Mouse (Mus musculus) ES-Bruce4 (cell line): Measurements from ENCODE around the gene Taf8. TPM values are rescaled to one million over a fixed set of nuclear protein-coding genes. Genes with fewer than 3 reads are reported as not detected.

Experiments
- H3K27ac ChIP-seq: 2 replicates; pipeline ENCODE4 v1.5.1; 2012; ENCODE audit warnings: low read length, inconsistent platforms; ENCODE audit not compliant: insufficient read depth
- H3K27me3 ChIP-seq: 2 replicates; pipeline ENCODE4 v1.6.1; 2012; ENCODE audit warnings: mild to moderate bottlenecking, low read length, inconsistent platforms; ENCODE audit not compliant: control insufficient read depth, poor library complexity, insufficient read depth, severe bottlenecking
- H3K36me3 ChIP-seq: 2 replicates; pipeline ENCODE4 v1.6.1; 2012; ENCODE audit warnings: inconsistent platforms, mild to moderate bottlenecking, low read length, moderate library complexity; ENCODE audit not compliant: control insufficient read depth, poor library complexity, insufficient read depth, severe bottlenecking
- H3K4me1 ChIP-seq: one replicate; pipeline ENCODE4 v1.8.1; 2011; ENCODE audit warnings: low read length; ENCODE audit not compliant: control insufficient read depth, insufficient read depth
- H3K4me3 ChIP-seq: 2 replicates; pipeline ENCODE4 v1.5.1; 2011; ENCODE audit warnings: low read depth, mild to moderate bottlenecking, low read length
- H3K9ac ChIP-seq: 2 replicates; pipeline ENCODE4 v1.6.1; 2012; ENCODE audit warnings: low read depth, mild to moderate bottlenecking, inconsistent platforms; ENCODE audit not compliant: poor library complexity, severe bottlenecking
- H3K9me3 ChIP-seq: replicated peaks from 2 replicates; pipeline ENCODE4 v1.6.1; 2012; ENCODE audit warnings: mild to moderate bottlenecking, low read length, inconsistent platforms; ENCODE audit not compliant: control insufficient read depth, poor library complexity, insufficient read depth, severe bottlenecking
- CTCF ChIP-seq: IDR thresholded peaks from one replicate; pipeline ENCODE4 v1.8.1; 2011; ENCODE audit warnings: low read depth, low read length
- EP300 ChIP-seq: IDR thresholded peaks from 2 replicates; pipeline ENCODE4 v1.6.1; 2011; ENCODE audit warnings: low read depth, low read length; ENCODE audit not compliant: insufficient read depth
- POLR2A ChIP-seq: IDR thresholded peaks from one replicate; pipeline ENCODE4 v1.8.1; 2011; ENCODE audit warnings: low read length; ENCODE audit not compliant: insufficient read depth
- polyA plus RNA-seq: library from polyadenylated mRNA; stranded (reverse); fragments of >200 nt; gene quantifications from 2 replicates; pipeline ENCODE4 v1.2.4, GENCODE M21; 2011; ENCODE audit warnings: low read depth; ENCODE audit not compliant: missing spikeins, insufficient read depth, insufficient read length

Gene Taf8
- polyA plus RNA-seq, 1 experiment = 46.6 TPM

GRCm38 (mm10) chr17:47440359-47440890, 61.7 kb downstream of the Taf8 start:
- peak overlapping the region; percentile 88 for H3K27ac ChIP-seq
- no peak for TF ChIP-seq POLR2A
- TF ChIP-seq CTCF = no peak
- peak; percentile 76 for TF ChIP-seq EP300

DNA sequence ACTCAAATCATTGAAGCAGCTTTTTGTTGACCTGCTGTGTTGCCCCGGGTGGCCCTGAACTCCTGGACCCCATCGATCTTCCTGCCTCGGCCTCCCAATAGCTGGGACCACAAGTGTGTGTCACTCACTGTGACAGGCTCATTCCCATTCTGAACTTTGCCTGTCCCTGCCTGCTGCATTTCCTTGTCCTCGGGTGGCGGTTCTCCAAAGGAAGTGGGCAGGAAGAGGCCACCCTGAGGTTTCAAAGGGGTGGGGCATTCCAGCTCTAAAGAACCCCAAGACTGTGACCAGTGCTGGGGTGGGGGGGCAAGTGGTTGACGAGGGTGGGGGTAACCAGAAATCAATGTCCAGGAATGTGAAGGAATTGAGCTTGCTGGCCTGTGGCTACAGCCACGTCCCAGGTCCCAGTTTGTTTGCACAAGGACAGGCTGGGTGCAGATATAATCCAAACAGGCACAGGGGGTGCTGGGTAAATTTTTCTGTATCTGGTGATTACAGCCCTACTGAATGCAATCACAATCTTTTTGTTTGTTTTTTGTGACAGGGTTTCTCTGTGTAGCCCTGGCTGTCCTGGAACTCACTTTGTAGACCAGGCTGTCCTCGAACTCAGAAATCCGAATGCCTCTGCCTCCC, 62.6 kb downstream of the Taf8 start:
- no peak for TF ChIP-seq CTCF
- TF ChIP-seq POLR2A = no peak
- TF ChIP-seq EP300 = no peak
- H3K27me3 ChIP-seq = no peaks in the 10 kb centered on the region
- peaks cover 13% of the 10 kb centered on the region for H3K4me1 ChIP-seq
- peak overlapping the region; percentile 88 for H3K27ac ChIP-seq
- H3K9me3 ChIP-seq = no peaks in the 10 kb centered on the region
- H3K36me3 ChIP-seq = no peaks in the 10 kb centered on the region
- no peak overlapping the region for H3K4me3 ChIP-seq
- H3K9ac ChIP-seq = no peak overlapping the region

More at GRCm38 (mm10) chr17:47440359-47440890, 61.7 kb downstream of the Taf8 start:
- Histone ChIP-seq H3K9me3 (no peaks in the 10 kb centered on the region), H3K4me1 (peaks cover 13% of the 10 kb centered on the region), H3K4me3 (no peak overlapping the region), H3K36me3 (no peaks in the 10 kb centered on the region), H3K27me3 (no peaks in the 10 kb centered on the region), H3K9ac (no peak overlapping the region; the same call in 1 of the 2 replicates)

DNA sequence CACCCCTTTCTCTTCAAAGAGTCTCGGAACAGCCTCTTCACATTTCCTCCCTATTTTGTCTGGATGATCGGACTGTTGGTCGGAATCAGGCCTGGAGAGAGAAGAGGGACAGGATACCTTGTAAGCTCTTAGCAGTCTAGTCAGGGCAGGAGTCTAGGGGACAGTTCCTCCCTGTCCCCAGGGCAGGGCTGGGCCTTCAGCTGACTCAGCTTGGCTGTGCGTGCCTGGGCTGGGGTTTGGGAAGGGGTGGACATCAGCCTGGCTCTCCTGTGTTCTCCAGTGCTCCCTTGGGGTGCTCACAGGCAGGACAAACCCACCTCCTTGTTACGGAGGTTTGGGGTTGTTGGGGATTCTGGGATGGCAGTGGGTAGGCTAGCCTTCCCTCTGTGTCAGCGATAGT, 63.5 kb downstream of the Taf8 start:
- Histone ChIP-seq H3K9me3 (no peaks in the 10 kb centered on the region), H3K4me3 (no peak overlapping the region), H3K27me3 (no peaks in the 10 kb centered on the region), H3K4me1 (peaks cover 11% of the 10 kb centered on the region), H3K27ac (no peak overlapping the region), H3K36me3 (no peaks in the 10 kb centered on the region), H3K9ac (no peak overlapping the region)
- no peak for TF ChIP-seq CTCF
- TF ChIP-seq EP300 = peak; percentile 72; the same call in 1 of the 2 replicates
- no peak for TF ChIP-seq POLR2A

DNA sequence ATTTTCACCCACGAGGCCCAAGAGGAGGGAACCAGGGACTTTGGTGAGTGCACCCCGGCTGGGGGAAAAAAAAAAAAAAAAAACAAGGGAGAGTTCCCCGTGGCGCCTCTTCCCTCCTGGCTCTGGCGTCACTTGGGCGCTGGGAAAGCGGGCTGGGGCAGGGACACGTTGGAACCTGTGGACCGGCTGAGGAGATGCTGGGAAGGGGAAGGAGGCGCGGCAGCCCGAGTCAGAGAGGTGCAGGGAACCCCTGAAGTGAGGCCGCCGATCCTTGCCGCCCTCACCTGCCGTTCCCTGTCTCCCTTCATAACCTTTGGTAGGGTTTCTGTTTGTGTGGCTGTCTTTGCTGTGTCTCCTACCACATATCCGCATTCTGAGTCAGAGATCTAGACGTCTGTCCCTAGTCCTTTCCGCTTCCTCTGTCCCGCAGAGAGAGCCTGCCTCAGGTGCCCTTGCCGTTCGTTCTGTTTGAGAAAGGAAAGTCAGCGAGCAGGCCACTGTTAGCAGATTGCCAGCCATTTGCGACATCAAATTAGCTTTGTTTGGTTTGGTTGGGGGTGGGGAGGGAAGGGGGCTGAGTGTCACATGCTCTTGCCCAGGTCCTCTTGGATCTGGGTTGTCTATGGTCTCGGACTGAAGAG, 65.1 kb downstream of the Taf8 start, which contains the start of gene 1700001C19Rik:
Gene 1700001C19Rik (minus strand): TSS at position 470 of the 641 bp plus-strand sequence.
- H3K27me3 ChIP-seq = no peaks in the 10 kb centered on the region
- TF ChIP-seq EP300 (no peak), CTCF (no peak), POLR2A (no peak)
- no peak within 1 kb of the TSS for H3K27ac ChIP-seq
- peak within 1 kb of the TSS; percentile 75 for H3K4me3 ChIP-seq
- no peaks in the 10 kb centered on the region for H3K9me3 ChIP-seq
- H3K4me1 ChIP-seq = peaks cover 10% of the 10 kb centered on the region
- H3K36me3 ChIP-seq = no peaks in the 10 kb centered on the region
- peak within 1 kb of the TSS; percentile 55 for H3K9ac ChIP-seq

DNA sequence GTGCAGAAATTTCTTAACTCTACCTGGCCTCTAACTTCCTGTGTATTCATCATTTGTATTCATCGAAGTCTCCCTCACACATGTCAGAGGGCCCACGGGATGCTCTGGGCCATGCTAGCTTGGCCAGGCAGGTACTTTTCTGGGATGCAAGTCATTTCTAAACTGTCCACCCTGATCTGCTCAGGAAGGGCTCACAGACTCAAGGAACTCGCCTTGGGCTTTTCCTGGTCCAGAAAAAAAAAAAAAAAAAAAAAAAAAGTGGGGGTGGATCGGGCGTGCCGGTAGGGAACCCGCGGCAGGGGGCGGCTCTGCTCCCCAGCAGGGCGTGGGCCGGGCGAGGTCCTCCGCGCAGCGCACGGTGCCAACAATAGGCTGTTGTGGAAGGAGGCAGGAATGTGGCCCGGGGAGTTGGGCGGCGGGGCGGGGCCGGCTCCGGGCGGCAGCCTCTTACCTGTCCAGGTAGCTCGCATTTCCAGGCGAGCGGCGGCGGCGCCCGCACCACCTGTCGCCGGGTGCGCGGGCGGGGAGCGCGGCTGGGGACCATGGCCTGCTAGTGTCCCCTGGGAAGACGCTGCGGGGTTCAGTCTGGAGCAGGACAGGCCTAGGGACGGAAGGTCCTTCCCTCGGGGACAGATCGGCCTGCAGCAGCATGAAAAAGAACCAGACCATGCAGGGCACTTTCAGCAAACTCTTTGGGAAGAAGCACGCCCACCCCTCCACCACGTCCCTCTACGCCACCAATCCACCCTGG, 65.8 kb downstream of the Taf8 start, which contains the start of gene AI661453:
Gene AI661453 (plus strand): TSS at position 460 of the 751 bp plus-strand sequence.
- Histone ChIP-seq H3K36me3 (no peaks in the 10 kb centered on the region), H3K9ac (peak within 1 kb of the TSS; percentile 55), H3K27me3 (no peaks in the 10 kb centered on the region), H3K4me3 (peak within 1 kb of the TSS; percentile 75), H3K9me3 (no peaks in the 10 kb centered on the region), H3K27ac (no peak within 1 kb of the TSS), H3K4me1 (peaks cover 10% of the 10 kb centered on the region)
- TF ChIP-seq EP300 (peak; percentile 67), CTCF (no peak)

Other genes with a start within 250 kb of the Taf8 start
- 71.3 and 83.6 TPM in 2 replicates for gene Mrps10, start 133.4 kb downstream of the Taf8 start, polyA plus RNA-seq
- 0.91 and 1.1 TPM in 2 replicates for gene Guca1b, start 116.9 kb downstream of the Taf8 start, polyA plus RNA-seq
- gene Guca1a, start 101.7 kb downstream of the Taf8 start, polyA plus RNA-seq = 4.1 and 4.7 TPM in 2 replicates
- gene AI661453, start 65.7 kb downstream of the Taf8 start, polyA plus RNA-seq = 37.6 and 39.2 TPM in 2 replicates
- gene 1700001C19Rik, start 64.9 kb downstream of the Taf8 start, polyA plus RNA-seq = 0.75 and 1.3 TPM in 2 replicates
- 181 and 185 TPM in 2 replicates for gene Ccnd3, start 2.8 kb upstream of the Taf8 start, polyA plus RNA-seq
- gene Bysl, start 109.2 kb upstream of the Taf8 start, polyA plus RNA-seq = 24.9 and 25.7 TPM in 2 replicates
- 26.4 and 36.9 TPM in 2 replicates for gene Med20, start 109.3 kb upstream of the Taf8 start, polyA plus RNA-seq
- 4.5 and 11.9 TPM in 2 replicates for gene Gm20517, start 109.3 kb upstream of the Taf8 start, polyA plus RNA-seq
- gene Usp49, start 128.4 kb upstream of the Taf8 start, polyA plus RNA-seq = 15.8 and 16.8 TPM in 2 replicates
- 221 and 231 TPM in 2 replicates for gene Tomm6, start 186.1 kb upstream of the Taf8 start, polyA plus RNA-seq
- gene Frs3, start 186.7 kb upstream of the Taf8 start, polyA plus RNA-seq = 14.0 and 14.5 TPM in 2 replicates
- gene Gm21981, start 192.2 kb upstream of the Taf8 start, polyA plus RNA-seq = 0.24 and 1.0 TPM in 2 replicates
- 2.0 and 2.2 TPM in 2 replicates for gene Prickle4, start 192.4 kb upstream of the Taf8 start, polyA plus RNA-seq
- gene Pgc, start 224.6 kb upstream of the Taf8 start, polyA plus RNA-seq = 4.9 and 5.0 TPM in 2 replicates
- 13.5 and 13.7 TPM in 2 replicates for gene Tfeb, start 234.7 kb upstream of the Taf8 start, polyA plus RNA-seq